Mouse (Mus musculus) right cerebral cortex, postnatal 4 days (tissue): ENCODE results near the gene Slc25a4.

Experiments
- DNase-seq: peaks from one replicate; pipeline ENCODE4 v3.0.0-alpha.2; 2022

The Slc25a4 gene

DNA sequence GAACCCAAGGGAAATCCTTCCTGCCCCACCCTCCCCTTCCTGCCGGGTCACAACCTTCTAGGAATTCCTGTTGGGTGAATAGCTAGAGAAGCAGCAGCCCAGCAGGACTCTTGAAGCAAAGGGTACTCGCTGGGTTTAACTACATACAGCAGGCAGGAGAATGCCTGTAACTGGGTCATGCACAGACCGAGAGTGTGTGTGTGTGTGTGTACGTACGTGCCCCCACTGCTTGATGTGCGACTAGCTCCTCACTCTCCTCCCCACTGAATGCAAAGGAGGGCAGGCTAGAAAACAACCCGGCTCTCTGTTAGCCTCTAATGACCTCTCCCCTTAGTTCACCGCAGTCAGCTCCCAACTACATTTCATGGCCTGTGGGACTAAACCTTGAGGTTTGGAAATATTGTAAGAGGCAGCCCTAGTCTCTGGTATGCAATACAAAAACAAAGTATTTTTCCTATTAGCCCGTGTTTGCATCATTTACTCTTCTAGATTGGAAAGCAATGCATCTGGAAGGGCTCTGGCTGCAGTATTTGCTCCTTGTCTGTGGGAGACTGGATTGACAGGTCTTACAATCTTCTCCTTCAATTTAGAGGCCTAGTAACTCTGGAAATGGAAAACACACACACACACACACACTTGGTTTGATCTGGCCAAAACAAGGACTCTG is 6.0 kb downstream of the Slc25a4 start:
- DNase-seq, result no peak

DNA sequence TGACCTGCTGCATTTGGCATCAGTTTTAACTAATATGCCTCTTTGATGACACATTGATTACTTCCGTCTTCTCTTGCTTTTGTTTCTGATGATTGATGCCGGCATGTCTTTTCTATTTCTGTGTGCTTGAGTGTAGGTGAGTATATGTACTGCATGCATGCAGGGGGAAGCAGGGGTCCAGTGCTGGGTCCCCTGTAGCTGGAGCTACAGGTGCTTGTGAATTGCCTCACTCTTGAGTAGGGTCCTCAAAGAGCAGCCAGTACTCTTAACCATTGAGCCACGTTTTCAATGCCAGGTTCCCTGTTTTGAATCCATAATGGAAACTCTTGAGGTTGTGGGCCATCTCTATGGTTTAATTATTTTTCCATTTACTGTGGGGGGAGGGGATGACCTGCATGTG is 6.8 kb downstream of the Slc25a4 start:
- no peak for DNase-seq

GRCm38 (mm10) chr8:46202350-46202749 is 8.7 kb downstream of the Slc25a4 start:
- no peak for DNase-seq

- DNase-seq, result no peak
These were observed 13.4 kb downstream of the Slc25a4 start for GRCm38 (mm10) chr8:46197673-46198072.

DNA sequence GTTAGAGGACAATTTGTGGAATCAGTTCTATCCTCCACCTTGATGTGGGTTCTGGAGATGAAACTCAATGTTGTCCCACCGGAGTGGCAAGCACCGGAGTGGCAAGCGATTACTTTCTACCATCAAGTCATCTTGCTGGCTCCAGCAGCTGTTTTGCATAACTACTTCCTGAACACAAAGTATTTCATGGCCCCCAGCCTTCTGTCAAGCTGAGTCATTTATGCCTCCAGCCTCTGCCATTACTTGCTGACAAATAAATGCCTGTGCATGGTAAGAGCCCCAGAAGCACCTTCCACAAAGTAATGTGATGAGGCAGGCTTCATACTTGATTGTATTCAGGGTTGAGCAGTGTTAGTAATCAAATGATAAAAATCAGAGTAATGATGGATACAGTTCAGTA is 14.2 kb downstream of the Slc25a4 start:
- DNase-seq, result no peak

GRCm38 (mm10) chr8:46193100-46193499 is 18.0 kb downstream of the Slc25a4 start:
- no peak for DNase-seq

- peak; percentile 75 for DNase-seq
These were observed 25.7 kb downstream of the Slc25a4 start for GRCm38 (mm10) chr8:46185361-46185760.

DNA sequence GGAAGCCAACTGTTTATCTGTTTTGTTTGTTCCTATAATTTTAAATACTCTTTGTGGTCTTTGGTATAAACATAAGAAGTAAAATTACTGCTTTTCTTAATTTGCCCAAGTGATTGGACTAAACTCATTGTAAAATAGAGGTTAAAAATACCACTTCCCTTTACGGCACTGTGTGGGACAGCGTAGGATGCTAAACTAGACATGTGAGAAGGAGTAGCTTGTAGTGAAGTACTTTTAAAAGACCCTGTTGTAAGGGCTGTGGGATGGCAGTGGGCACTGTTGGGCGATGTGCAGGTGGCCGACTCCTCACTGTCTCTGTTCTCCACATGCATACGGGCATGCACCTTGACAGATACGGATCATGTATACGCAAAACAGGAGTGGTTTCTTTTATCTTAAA is 30.9 kb downstream of the Slc25a4 start:
- DNase-seq, result no peak

DNA sequence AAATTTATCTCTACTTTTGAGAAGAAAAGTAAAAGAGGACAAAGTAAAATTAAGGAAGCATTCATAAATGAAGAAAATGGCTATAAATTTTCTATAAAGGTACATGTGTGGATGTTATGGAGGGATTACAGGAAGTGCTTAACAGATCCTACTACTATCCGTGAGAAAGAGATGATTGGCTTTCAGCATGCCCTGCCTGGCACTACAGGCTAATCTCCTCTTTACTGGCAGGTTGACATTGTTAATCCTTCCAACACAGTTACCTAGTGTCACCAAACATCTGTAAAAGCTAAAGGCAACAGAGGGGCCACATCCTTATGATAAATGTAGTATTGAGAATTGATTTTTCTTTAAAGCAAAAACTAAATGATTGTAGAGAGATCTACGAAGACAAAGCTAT is 37.4 kb downstream of the Slc25a4 start:
- DNase-seq, result no peak

GRCm38 (mm10) chr8:46163870-46164190 is 47.3 kb downstream of the Slc25a4 start:
- DNase-seq, result no peak

DNA sequence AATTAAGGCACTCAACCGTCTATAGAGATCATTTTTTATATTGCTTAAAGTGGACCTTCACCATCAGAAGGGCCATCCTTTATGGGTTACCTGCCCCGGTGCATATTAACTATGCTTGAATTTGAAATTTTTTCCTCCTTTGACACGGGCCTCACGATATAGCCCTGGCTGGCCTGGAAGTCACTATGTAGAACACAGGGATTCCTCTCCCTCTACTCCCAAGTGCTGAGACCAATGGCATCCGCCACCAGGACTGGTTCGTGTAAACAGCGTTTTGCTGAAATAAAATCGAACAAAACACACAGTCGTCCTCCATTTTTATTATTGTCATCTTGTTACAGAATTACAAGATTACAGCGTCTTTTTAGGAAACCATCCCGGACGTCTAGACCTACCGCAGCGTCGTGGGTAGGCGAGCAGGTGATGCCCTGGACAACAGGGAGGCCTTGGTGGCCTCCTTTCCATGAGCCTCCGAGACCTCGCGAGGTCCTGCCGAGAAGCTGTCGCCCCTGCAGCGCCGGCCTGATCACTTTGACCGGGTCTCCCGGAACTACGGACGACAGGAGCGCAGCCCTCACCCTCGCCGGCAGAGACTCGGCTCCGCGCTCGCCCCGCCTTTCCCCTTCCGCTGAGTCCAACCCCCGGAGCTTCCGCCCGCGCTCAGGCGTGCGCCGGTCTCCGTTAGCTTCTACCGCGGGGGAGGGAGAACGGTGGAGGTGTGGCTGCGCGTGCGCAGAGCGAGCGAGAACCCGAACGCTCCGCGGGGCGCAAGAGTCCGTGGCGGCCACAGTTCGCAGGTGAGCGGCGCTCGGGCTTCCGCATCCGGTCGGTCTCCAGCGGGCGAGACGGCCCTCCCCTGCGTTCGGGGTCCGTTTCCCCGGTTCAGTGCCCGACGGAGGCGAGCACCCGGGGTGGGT is 47.9 kb downstream of the Slc25a4 start:
- peak; percentile 93 for DNase-seq
